10 mouse cellular contexts compared by ENCODE assay signal in the genomic region with DNA sequence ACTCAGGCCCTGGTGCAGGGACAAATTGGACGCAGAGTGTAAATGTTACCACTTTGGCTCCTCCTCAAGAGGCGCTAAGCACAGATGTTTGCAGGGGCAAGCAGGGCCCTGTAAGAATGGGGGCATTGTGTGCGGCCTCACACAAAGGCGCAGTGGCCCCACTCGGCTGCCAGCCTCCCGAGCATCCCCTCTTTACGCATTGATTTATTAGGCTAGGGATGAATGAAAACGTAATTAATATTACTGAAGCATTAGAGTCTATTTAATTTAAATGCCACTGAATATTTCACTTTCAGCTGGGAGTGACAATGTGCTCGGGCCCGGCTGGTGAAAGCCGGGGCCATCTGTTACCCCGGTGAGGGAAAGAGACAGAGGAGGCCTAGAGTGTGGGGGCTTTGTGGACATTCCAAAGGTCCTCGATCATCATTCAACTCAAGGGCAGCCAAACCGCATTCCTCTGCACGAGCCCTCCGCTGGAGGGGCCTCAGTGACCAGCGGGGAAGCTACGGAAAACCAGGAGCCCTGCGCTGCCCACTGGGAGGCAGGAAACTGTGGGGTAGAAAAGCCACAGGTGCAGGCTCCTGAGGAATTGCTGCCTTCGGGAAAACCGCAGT. TPM values are rescaled to one million over a fixed set of nuclear protein-coding genes. Genes with fewer than 3 reads are reported as not detected.
DNase-seq lines count a peak whose midpoint lies in the region; ATAC-seq and TF ChIP-seq lines count a peak whose summit lies in the region.
"Had no signal": no experiment of that assay in that cellular context is flagged by ENCODE, and none has a peak within 500 bp of the region (broad histone marks: within the 10 kb centered on the region; RNA-seq: fewer than 3 reads in every experiment).

No protein-coding gene starts in this region.

- no peak for TF ChIP-seq CTCF in heart, postnatal 0 days (IDR thresholded peaks at IDR 0.05; ENCODE audit: low read depth)

- H3K27me3 ChIP-seq in heart, postnatal 0 days (ENCODE audit: control insufficient read depth, insufficient read depth, low read length), result 0 out of 2 replicates have a peak, but pooled peaks cover 5% of the 10 kb centered on the region
- H3K27me3 ChIP-seq in forebrain, embryonic 13.5 days, result peaks cover 31% of the 10 kb centered on the region
- peaks cover 48% of the 10 kb centered on the region for H3K27me3 ChIP-seq in midbrain, embryonic 11.5 days (ENCODE audit: control insufficient read depth, insufficient read depth, low read length)

- no peak overlapping the region for H3K4me3 ChIP-seq in heart, postnatal 0 days (ENCODE audit: low read depth, low read length)
- peak overlapping the region; percentile 4; the same call in 1 of the 2 replicates for H3K4me3 ChIP-seq in forebrain, embryonic 13.5 days
- no peak overlapping the region for H3K4me3 ChIP-seq in midbrain, embryonic 11.5 days (ENCODE audit: low read depth, low read length)
- H3K4me3 ChIP-seq: liver, embryonic 13.5 days had no signal

- WGBS in heart, postnatal 0 days, result 15% methylated on average over 21 of the region's 21 CpGs
- WGBS in forebrain, embryonic 13.5 days, result 1% methylated on average over 21 of the region's 21 CpGs
- 1% methylated on average over 21 of the region's 21 CpGs for WGBS in midbrain, embryonic 11.5 days

- H3K36me3 ChIP-seq in heart, postnatal 0 days (replicated peaks; ENCODE audit: control insufficient read depth, insufficient read depth, low read length), result no peaks in the 10 kb centered on the region
- no peaks in the 10 kb centered on the region for H3K36me3 ChIP-seq in forebrain, embryonic 13.5 days (ENCODE audit: poor library complexity, severe bottlenecking)
- H3K36me3 ChIP-seq in midbrain, embryonic 11.5 days (ENCODE audit: control insufficient read depth, insufficient read depth, low read length), result no peaks in the 10 kb centered on the region
- H3K36me3 ChIP-seq: G1E; liver, embryonic 13.5 days had no signal

- H3K4me2 ChIP-seq in heart, postnatal 0 days (ENCODE audit: low read depth, low read length), result peak overlapping the region; percentile 18; the same call in 1 of the 2 replicates
- H3K4me2 ChIP-seq in forebrain, embryonic 13.5 days, result peak overlapping the region; percentile 41
- peak overlapping the region; percentile 32; the same call in 1 of the 2 replicates for H3K4me2 ChIP-seq in midbrain, embryonic 11.5 days
- H3K4me2 ChIP-seq: liver, embryonic 13.5 days had no signal

- H3K9me3 ChIP-seq in heart, postnatal 0 days (replicated peaks; ENCODE audit: control insufficient read depth, low read length), result no peaks in the 10 kb centered on the region
- H3K9me3 ChIP-seq in forebrain, embryonic 13.5 days (replicated peaks), result no peaks in the 10 kb centered on the region
- no peaks in the 10 kb centered on the region for H3K9me3 ChIP-seq in midbrain, embryonic 11.5 days (ENCODE audit: control insufficient read depth, low read length)
- H3K9me3 ChIP-seq: G1E; liver, embryonic 13.5 days had no signal

- DNase-seq in heart, postnatal 0 days (ENCODE audit: low spot score), result no peak
- DNase-seq in heart, postnatal 4 days, result no peak
- peak; percentile 38 for DNase-seq in ZHBTc4 (ENCODE audit: low read depth, low spot score)
- peak; percentile 96 for DNase-seq in midbrain, embryonic 11.5 days (ENCODE audit: low spot score, missing footprints)
- DNase-seq in gastrocnemius, adult 8-10 months (ENCODE audit: low spot score in 2 of 2), result no peak
- no peak for DNase-seq in adrenal gland, adult (ENCODE audit: inconsistent age in 2 of 2, low spot score in 1 of 2)
- no peak for DNase-seq in adrenal gland, adult 18-20 months (ENCODE audit: low spot score in 2 of 2)
- DNase-seq: liver, embryonic 13.5 days had no signal

- ATAC-seq in heart, postnatal 0 days (ENCODE audit: insufficient read depth, low read depth), result no peak
- ATAC-seq in forebrain, embryonic 13.5 days, result peak; percentile 78
- ATAC-seq in midbrain, embryonic 11.5 days (ENCODE audit: low FRiP score), result peak; percentile 85

- H3K9ac ChIP-seq in heart, postnatal 0 days (replicated peaks; ENCODE audit: low read depth, low read length), result no peak overlapping the region
- H3K9ac ChIP-seq in forebrain, embryonic 13.5 days, result peak overlapping the region; percentile 21; the same call in 1 of the 2 replicates
- H3K9ac ChIP-seq in midbrain, embryonic 11.5 days (ENCODE audit: low read length), result no peak overlapping the region
- H3K9ac ChIP-seq: liver, embryonic 13.5 days had no signal

- no peak overlapping the region for H3K27ac ChIP-seq in heart, postnatal 0 days (ENCODE audit: low read depth)
- peak overlapping the region; percentile 40; the same call in 1 of the 2 replicates for H3K27ac ChIP-seq in forebrain, embryonic 13.5 days
- peak overlapping the region; percentile 61 for H3K27ac ChIP-seq in midbrain, embryonic 11.5 days (ENCODE audit: low read depth, low read length)
- H3K27ac ChIP-seq: liver, embryonic 13.5 days had no signal

- 0 out of 2 replicates have a peak, but pooled peaks cover 5% of the 10 kb centered on the region for H3K4me1 ChIP-seq in heart, postnatal 0 days (ENCODE audit: control insufficient read depth, insufficient read depth)
- peaks cover 45% of the 10 kb centered on the region for H3K4me1 ChIP-seq in forebrain, embryonic 13.5 days
- peaks cover 29% of the 10 kb centered on the region for H3K4me1 ChIP-seq in midbrain, embryonic 11.5 days (ENCODE audit: control insufficient read depth, insufficient read depth, low read length)
- H3K4me1 ChIP-seq: liver, embryonic 13.5 days had no signal

- no peak for TF ChIP-seq EP300 in heart, postnatal 0 days (IDR thresholded peaks at IDR 0.05; ENCODE audit: low read depth)

RNA-seq across cellular contexts. Expression of gene Pax6, which starts 56.5 kb away (rescaled TPM):
- total RNA-seq in heart, postnatal 0 days (2014; rRNA removed; ENCODE audit: low replicate concordance), result not detected in 2 replicates
- polyA plus RNA-seq in heart, postnatal 0 days (2015; fragmentation: Nextera tagmentation; extraction: Ambion mirVana), result 0.05 and 0.15 TPM in 2 replicates
- total RNA-seq in heart, postnatal 4 days (2021), result under 1 TPM in 1 of 2 experiments, not detected in 1; 0.61 TPM
- polyA plus RNA-seq in forebrain, embryonic 13.5 days (2015; fragmentation: Nextera tagmentation; extraction: Ambion mirVana), result 87.1 and 92.7 TPM in 2 replicates
- polyA plus RNA-seq in midbrain, embryonic 11.5 days (2014; fragmentation: Nextera tagmentation; extraction: Ambion mirVana), result 45.5 and 45.7 TPM in 2 replicates
- not detected for total RNA-seq in gastrocnemius, adult 8-10 months (2022)
- total RNA-seq in adrenal gland, adult 18-20 months (2021), result not detected

Comparison
In these comparisons a context has a peak if more than half of its experiments do, and no peak if none do; other contexts are left out.
1. DNase-seq: peak in ZHBTc4 (single experiment) and midbrain, embryonic 11.5 days (single experiment); none in heart, postnatal 0 days (single experiment), heart, postnatal 4 days (single experiment), gastrocnemius, adult 8-10 months (0 of 2), adrenal gland, adult (0 of 2) and adrenal gland, adult 18-20 months (0 of 2).
2. Peak in every context shown above with its lines, with median percentiles within 50 percentile points of each other: H3K4me2 ChIP-seq.